Mouse (Mus musculus) liver, adult 2 months (tissue): Measurements from ENCODE around the gene Sstr3. TPM values are rescaled to one million over a fixed set of nuclear protein-coding genes. Genes with fewer than 3 reads are reported as not detected.
A peak's percentile ranks its signal among the peaks of the same experiment; 100 is the strongest.

ENCODE experiments used
- DNase-seq: peaks from one replicate; pipeline ENCODE4 v3.0.0-alpha.2; 2011; ENCODE audit warnings: low read depth, low spot score; ENCODE audit errors: extremely low read depth
- H3K27ac ChIP-seq: fragments of 200-500 bp; replicated peaks from 2 replicates; pipeline ENCODE4 v1.5.1; 2012; ENCODE audit warnings: low read depth, mild to moderate bottlenecking, control low read depth, inconsistent platforms, low read length; ENCODE audit not compliant: insufficient read depth
- H3K27me3 ChIP-seq: fragments of 200-500 bp; 2 replicates; pipeline ENCODE4 v1.6.1; 2012; ENCODE audit warnings: mild to moderate bottlenecking, moderate library complexity, low read length, inconsistent platforms; ENCODE audit not compliant: control insufficient read depth, insufficient read depth
- H3K36me3 ChIP-seq: fragments of 200-500 bp; 2 replicates; pipeline ENCODE4 v1.6.1; 2012; ENCODE audit warnings: low read length, inconsistent platforms; ENCODE audit not compliant: control insufficient read depth, insufficient read depth
- H3K4me1 ChIP-seq: fragments of 200-500 bp; 2 replicates; pipeline ENCODE4 v1.6.1; 2011; ENCODE audit warnings: low read length; ENCODE audit not compliant: control insufficient read depth, insufficient read depth
- H3K4me3 ChIP-seq: fragments of 200-500 bp; 2 replicates; pipeline ENCODE4 v1.5.1; 2011; ENCODE audit warnings: low read depth, mild to moderate bottlenecking, control low read depth, low read length, moderate library complexity; ENCODE audit not compliant: insufficient read depth
- H3K79me2 ChIP-seq: fragments of 200-500 bp; 2 replicates; pipeline ENCODE4 v1.6.1; 2012; ENCODE audit warnings: inconsistent platforms, mild to moderate bottlenecking, low read length, moderate library complexity; ENCODE audit not compliant: control insufficient read depth, insufficient read depth
- H3K9ac ChIP-seq: fragments of 200-500 bp; 2 replicates; pipeline ENCODE4 v1.6.1; 2012; ENCODE audit warnings: low read depth, mild to moderate bottlenecking, control low read depth, inconsistent platforms, low read length
- CTCF ChIP-seq: fragments of 200-500 bp; IDR thresholded peaks from 2 replicates; pipeline ENCODE4 v1.5.1; 2011; ENCODE audit warnings: low read depth, low read length, control low read depth
- POLR2A ChIP-seq: fragments of 200-500 bp; IDR thresholded peaks from 2 replicates; pipeline ENCODE4 v1.6.1; 2011; ENCODE audit warnings: low read length, control low read depth; ENCODE audit not compliant: insufficient read depth; ENCODE audit errors: extremely low read depth
- WGBS: fragments of 180-500 bp; shearing (Covaris S2); methylation state at CpG from one replicate; pipeline ENCODE4 v1.1.7; 2018; 5-methylcytosine and 5-hydroxymethylcytosine counted together
- polyA plus RNA-seq: library from polyadenylated mRNA; depleted of rRNA; stranded (reverse); fragments of >200 nt; gene quantifications from 2 replicates; pipeline ENCODE4 v1.2.3, GENCODE M21; 2012
- total RNA-seq: library from RNA; depleted of rRNA; stranded (reverse); fragments of >200 nt; gene quantifications from 2 replicates; pipeline ENCODE4 v1.2.3, GENCODE M21; 2014

Gene Sstr3
- total and polyA plus RNA-seq, 2 experiments, result under 0.01 TPM; not detected in 1

- Histone ChIP-seq H3K79me2 (no peaks in the 10 kb centered on the region), H3K4me1 (peaks cover 6% of the 10 kb centered on the region; the same call in 1 of the 2 replicates), H3K36me3 (no peaks in the 10 kb centered on the region), H3K4me3 (no peak overlapping the region), H3K27me3 (no peaks in the 10 kb centered on the region), H3K27ac (no peak overlapping the region), H3K9ac (no peak overlapping the region)
- no peak for DNase-seq
- no peak for TF ChIP-seq POLR2A
- 75% methylated on average over 3 of the region's 4 CpGs for WGBS
Measured at GRCm38 (mm10) chr15:78576284-78576810, 31.9 kb upstream of the Sstr3 start.

GRCm38 (mm10) chr15:78572658-78573397, 28.3 kb upstream of the Sstr3 start, which contains the start of gene Rac2:
TSS of gene Rac2 (minus strand) at chr15:78572783.
- H3K36me3 ChIP-seq, result no peaks in the 10 kb centered on the region
- no peaks in the 10 kb centered on the region for H3K4me1 ChIP-seq
- no peaks in the 10 kb centered on the region for H3K79me2 ChIP-seq
- WGBS, result 72% methylated on average over 8 of the region's 8 CpGs
- H3K27me3 ChIP-seq, result no peaks in the 10 kb centered on the region
- TF ChIP-seq CTCF (no peak), POLR2A (no peak)
- peak within 1 kb of the TSS; percentile 11 for H3K9ac ChIP-seq
- DNase-seq, result no peak
- H3K27ac ChIP-seq, result peak within 1 kb of the TSS; percentile 28
- H3K4me3 ChIP-seq, result peak within 1 kb of the TSS; percentile 39

DNA sequence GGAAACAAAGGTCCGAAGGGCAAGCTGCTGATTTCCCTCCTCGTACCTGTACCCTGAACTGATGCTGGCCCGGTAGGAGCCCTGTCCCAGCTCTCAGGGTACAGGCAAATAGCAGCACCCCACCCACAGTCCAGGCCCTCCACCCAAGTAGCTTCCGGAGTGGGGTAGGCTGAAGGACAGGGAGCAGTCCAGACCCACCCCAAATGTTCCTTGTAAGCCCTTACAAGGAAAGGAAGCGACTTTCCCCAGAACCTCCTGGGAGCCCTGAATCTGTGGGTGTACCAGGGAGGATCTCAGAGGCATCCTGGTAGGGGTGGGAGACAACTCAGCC, 27.8 kb upstream of the Sstr3 start:
- DNase-seq, result no peak
- Histone ChIP-seq H3K36me3 (no peaks in the 10 kb centered on the region), H3K79me2 (no peaks in the 10 kb centered on the region), H3K4me3 (peak overlapping the region; percentile 39), H3K27ac (peak overlapping the region; percentile 28), H3K4me1 (no peaks in the 10 kb centered on the region), H3K27me3 (no peaks in the 10 kb centered on the region), H3K9ac (peak overlapping the region; percentile 11)
- TF ChIP-seq POLR2A (no peak), CTCF (no peak)
- WGBS, result 87% methylated on average over 5 of the region's 5 CpGs

DNA sequence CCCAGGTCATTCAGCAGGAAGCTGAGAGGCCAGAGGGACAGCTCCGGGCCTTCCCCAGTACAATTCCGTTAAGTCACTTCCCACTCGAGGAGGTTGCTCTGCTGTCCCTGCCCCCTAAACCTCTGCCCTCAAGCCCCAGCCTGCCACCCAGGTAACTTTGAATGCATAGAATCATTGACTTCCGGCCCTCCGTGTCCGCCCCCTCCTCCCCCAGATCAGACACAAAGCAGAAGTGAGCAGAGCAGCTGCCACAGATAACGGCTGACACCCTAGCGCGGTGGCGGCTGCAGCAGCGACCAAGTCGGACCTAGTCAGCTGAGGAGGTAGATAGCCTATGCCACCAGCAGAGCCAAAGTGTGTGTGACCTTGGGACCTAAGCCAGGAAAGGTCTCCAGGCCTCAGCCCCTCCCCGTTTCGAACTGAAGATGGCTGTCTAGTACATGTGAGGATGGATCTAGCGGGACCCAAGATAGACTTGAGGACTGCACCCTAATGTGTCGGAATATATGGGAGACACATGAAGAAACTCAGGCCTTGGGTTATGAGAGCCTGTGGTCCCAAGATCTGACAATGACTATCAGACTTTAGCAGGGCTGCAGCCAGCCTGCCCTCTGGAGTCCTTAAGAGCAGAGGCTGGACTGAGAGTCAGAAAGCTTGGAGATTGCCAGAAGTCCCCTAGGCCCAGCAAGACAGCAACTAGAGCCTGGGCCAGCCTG, 27.2 kb upstream of the Sstr3 start:
- peak overlapping the region; percentile 28 for H3K27ac ChIP-seq
- no peaks in the 10 kb centered on the region for H3K36me3 ChIP-seq
- H3K9ac ChIP-seq, result peak overlapping the region; percentile 11
- no peaks in the 10 kb centered on the region for H3K27me3 ChIP-seq
- WGBS, result 45% methylated on average over 16 of the region's 16 CpGs
- peak overlapping the region; percentile 39 for H3K4me3 ChIP-seq
- H3K79me2 ChIP-seq, result no peaks in the 10 kb centered on the region
- no peak for TF ChIP-seq CTCF
- TF ChIP-seq POLR2A, result 0 out of 2 replicates have a peak, but pooled peaks have one; percentile 10
- H3K4me1 ChIP-seq, result no peaks in the 10 kb centered on the region
- no peak for DNase-seq

- H3K36me3 ChIP-seq, result no peaks in the 10 kb centered on the region
- H3K4me3 ChIP-seq, result no peak overlapping the region
- 96% methylated on average over 5 of the region's 5 CpGs for WGBS
- no peaks in the 10 kb centered on the region for H3K27me3 ChIP-seq
- no peak for DNase-seq
- no peak overlapping the region for H3K27ac ChIP-seq
- H3K4me1 ChIP-seq, result no peaks in the 10 kb centered on the region
- no peak for TF ChIP-seq POLR2A
- no peak for TF ChIP-seq CTCF
- no peaks in the 10 kb centered on the region for H3K79me2 ChIP-seq
- no peak overlapping the region for H3K9ac ChIP-seq
Measured at GRCm38 (mm10) chr15:78570170-78570569, 25.7 kb upstream of the Sstr3 start.
